Mouse (Mus musculus) heart, postnatal 14 days (tissue): ENCODE data around the gene Adal. TPM values are rescaled to one million over a fixed set of nuclear protein-coding genes. Genes with fewer than 3 reads are reported as not detected.

Experiments used
- DNase-seq, 2 experiments: peaks; one replicate each; pipeline ENCODE4 v3.0.0; 2021 to 2022
- intact Hi-C: fragments of 180-260 bp; cut with DNase I; formaldehyde crosslinking; loops from one replicate; pipeline ENCODE4 v1.15.1; 2025
- total RNA-seq, 2 experiments: library from RNA; stranded (reverse); gene quantifications; 2 replicates each; pipeline ENCODE4 v1.2.3; 2021

Adal gene
- total RNA-seq, 2 experiments from 2014 or later: 10.5 to 11.7 TPM

- peak; percentile 94 to 95 for DNase-seq
- intact Hi-C loops: no loop called here
Measured at GRCm38 (mm10) chr2:121170980-121171742, 30.9 kb downstream of the Adal start, which contains the start of gene Zscan29. Zscan29 (minus strand) TSS chr2:121171125.

- no peak for DNase-seq
- intact Hi-C loops: no loop called here
Measured at GRCm38 (mm10) chr2:121178828-121179479, 38.7 kb downstream of the Adal start.

- DNase-seq: no peak
- intact Hi-C loops: no loop called here
Measured at GRCm38 (mm10) chr2:121183431-121183830, 43.2 kb downstream of the Adal start.

DNA sequence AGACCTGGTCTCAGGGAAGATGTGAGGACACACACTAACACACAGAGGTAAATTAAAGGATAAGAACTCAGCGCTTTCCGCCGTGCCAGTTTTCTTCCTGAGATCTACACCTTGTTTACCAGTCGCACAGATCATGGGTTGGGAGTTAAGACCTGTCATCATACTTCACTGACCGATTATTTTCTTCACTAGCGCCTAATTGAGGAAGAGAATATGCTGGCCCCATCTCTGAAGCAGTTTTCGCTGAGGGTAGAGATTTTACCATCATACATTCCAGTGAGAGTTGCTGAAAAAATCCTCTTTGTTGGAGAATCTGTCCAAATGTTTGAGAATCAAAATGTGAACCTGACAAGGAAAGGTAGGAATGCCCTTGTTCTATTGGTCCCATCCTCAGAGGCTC lies 43.9 kb downstream of the Adal start:
- intact Hi-C loops: no loop called here
- DNase-seq: no peak

GRCm38 (mm10) chr2:121188530-121188929 lies 48.3 kb downstream of the Adal start:
- no peak for DNase-seq
- intact Hi-C loops: no loop called here

DNA sequence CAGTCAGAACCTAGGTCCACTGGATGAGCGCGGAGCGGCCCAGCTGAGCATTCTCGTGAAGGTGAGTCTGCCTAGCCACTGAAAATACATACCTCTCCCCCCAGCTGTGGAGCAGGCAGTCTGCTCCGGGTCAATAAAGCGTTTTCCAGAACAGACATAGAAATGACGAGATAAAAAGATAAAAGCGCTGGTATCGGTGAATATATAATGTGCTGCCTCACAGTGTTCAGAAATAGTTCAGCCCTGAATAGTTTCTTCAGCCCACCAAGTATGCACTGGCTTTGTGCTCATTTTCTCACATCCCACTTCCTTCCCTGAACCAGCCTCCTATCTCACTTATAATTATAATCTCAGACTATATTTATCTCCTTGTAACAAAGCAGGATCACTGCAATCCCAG lies 55.2 kb downstream of the Adal start:
- no peak for DNase-seq
- intact Hi-C loops: no loop called here

- no peak for DNase-seq
- intact Hi-C loops: no loop called here
Measured at GRCm38 (mm10) chr2:121204276-121204675, 64.0 kb downstream of the Adal start.

Other genes starting within 250 kb of the Adal start
- 10 to 100 TPM; 23.6 to 25.2 TPM for gene Ubr1, start 169.7 kb upstream of the Adal start, total RNA-seq
- 1 to 10 TPM; 2.7 to 3.1 TPM for gene Tmem62, start 163.4 kb upstream of the Adal start, total RNA-seq
- gene Ccndbp1, start 132.0 kb upstream of the Adal start, total RNA-seq: 10 to 100 TPM; 37.3 to 40.9 TPM
- 1 to 10 TPM; 1.1 to 1.3 TPM for gene Epb42, start 103.4 kb upstream of the Adal start, total RNA-seq
- gene Tgm5, start 54.6 kb upstream of the Adal start, total RNA-seq: not detected
- gene Tgm7, start 30.6 kb upstream of the Adal start, total RNA-seq: not detected
- gene Lcmt2, start 225 bp downstream of the Adal start, total RNA-seq: 1 to 10 TPM; 8.8 to 9.2 TPM
- gene Tubgcp4, start 30.2 kb downstream of the Adal start, total RNA-seq: 10 to 100 TPM; 15.5 to 16.1 TPM
- gene Zscan29, start 30.7 kb downstream of the Adal start, total RNA-seq: 1 to 10 TPM; 7.6 to 8.5 TPM
- 10 to 100 TPM; 32.5 to 41.3 TPM for gene Trp53bp1, start 131.0 kb downstream of the Adal start, total RNA-seq
- gene Map1a, start 149.2 kb downstream of the Adal start, total RNA-seq: 1 to 10 TPM; 7.6 to 8.7 TPM
- gene Ppip5k1, start 215.0 kb downstream of the Adal start, total RNA-seq: 10 to 100 TPM; 27.2 to 31.4 TPM
- 1 to 10 TPM; 1.3 to 1.6 TPM for gene Ckmt1, start 217.3 kb downstream of the Adal start, total RNA-seq
- not detected for gene Strc, start 246.7 kb downstream of the Adal start, total RNA-seq